Mouse (Mus musculus) liver, embryonic 14 days (tissue): ENCODE measurements around the gene Nap1l5. TPM values are rescaled to one million over a fixed set of nuclear protein-coding genes. Genes with fewer than 3 reads are reported as not detected.

Source experiments
- polyA plus RNA-seq: library from polyadenylated mRNA; depleted of rRNA; stranded (reverse); fragments of >200 nt; gene quantifications from 2 replicates; pipeline ENCODE4 v1.2.3, GENCODE M21; 2012; rRNA removed

Gene Nap1l5
- polyA plus RNA-seq = 0.06 and 0.10 TPM in 2 replicates

GRCm38 (mm10) chr6:58906852-58907261 lies at the start of gene Nap1l5:
TSS of gene Nap1l5 (minus strand) at chr6:58907076.

Other genes with a start within 250 kb of the Nap1l5 start
- 2.5 and 4.0 TPM in 2 replicates for gene Herc3, start 75.6 kb downstream of the Nap1l5 start, polyA plus RNA-seq
- gene Fam13a, start 117.5 kb upstream of the Nap1l5 start, polyA plus RNA-seq = 0.34 and 0.36 TPM in 2 replicates